Mouse (Mus musculus) liver, postnatal 0 days (tissue): ENCODE measurements around the gene Bace1. TPM values are rescaled to one million over a fixed set of nuclear protein-coding genes. Genes with fewer than 3 reads are reported as not detected.

Experiments
- ATAC-seq: fragments of 200-750 bp; cut with Nextera tagmentation; 2 replicates; pipeline ENCODE4 v1.8.0; 2017; ENCODE audit warnings: mild to moderate bottlenecking, moderate library complexity
- DNase-seq: peaks from one replicate; pipeline ENCODE4 v3.0.0-alpha.2; 2016
- H3K27ac ChIP-seq: fragments of 300-500 bp; sonication (generic); 2 replicates; pipeline ENCODE4 v1.5.1; 2014; ENCODE audit warnings: antibody characterized with exemption, moderate library complexity, mild to moderate bottlenecking, low read depth
- H3K27me3 ChIP-seq: fragments of 300-500 bp; sonication (generic); 2 replicates; pipeline ENCODE4 v1.6.1; 2014; ENCODE audit warnings: low read length, control low read depth, mixed read lengths; ENCODE audit not compliant: insufficient read depth
- H3K36me3 ChIP-seq: fragments of 300-500 bp; sonication (generic); replicated peaks from 2 replicates; pipeline ENCODE4 v1.6.1; 2014; ENCODE audit warnings: mild to moderate bottlenecking, control low read depth, low read length, moderate library complexity, mixed read lengths; ENCODE audit not compliant: insufficient read depth
- H3K4me1 ChIP-seq: fragments of 300-500 bp; sonication (generic); 2 replicates; pipeline ENCODE4 v1.6.1; 2014; ENCODE audit warnings: antibody characterized with exemption, mild to moderate bottlenecking, control low read depth; ENCODE audit not compliant: insufficient read depth
- H3K4me2 ChIP-seq: fragments of 300-500 bp; sonication (generic); 2 replicates; pipeline ENCODE4 v1.6.1; 2014; ENCODE audit warnings: low read depth, mild to moderate bottlenecking, low read length, moderate library complexity, mixed read lengths
- H3K4me3 ChIP-seq: fragments of 300-500 bp; sonication (generic); 2 replicates; pipeline ENCODE4 v1.5.1; 2014; ENCODE audit warnings: low read depth, low read length
- H3K9ac ChIP-seq: fragments of 300-500 bp; sonication (generic); replicated peaks from 2 replicates; pipeline ENCODE4 v1.6.1; 2014; ENCODE audit warnings: mild to moderate bottlenecking, moderate library complexity
- H3K9me3 ChIP-seq: fragments of 300-500 bp; sonication (generic); 2 replicates; pipeline ENCODE4 v1.6.1; 2016; ENCODE audit warnings: mild to moderate bottlenecking, control low read depth, low read length, mixed read lengths
- CTCF ChIP-seq: sonication (generic); IDR thresholded peaks from 2 replicates; pipeline ENCODE4 v1.5.1; 2016; ENCODE audit warnings: antibody characterized with exemption, low read depth
- EP300 ChIP-seq: IDR thresholded peaks from 2 replicates; pipeline ENCODE4 v1.6.1; 2016; ENCODE audit warnings: antibody characterized with exemption, low read depth, mild to moderate bottlenecking
- WGBS: fragments of 180-500 bp; shearing (Covaris S2); extraction: QIAGEN DNeasy Blood & Tissue Kit; methylation state at CpG from one replicate; pipeline ENCODE4 v1.1.7; 2014; ENCODE audit not compliant: insufficient replicate concordance; 5-methylcytosine and 5-hydroxymethylcytosine counted together
- polyA plus RNA-seq: library from polyadenylated mRNA; unstranded; fragments of >200 nt; fragmentation: Nextera tagmentation; extraction: Ambion mirVana; gene quantifications from 2 replicates; pipeline ENCODE4 v1.2.1, GENCODE M21; 2015

Bace1 gene
- polyA plus RNA-seq, 1 experiment from 2014 or later: 10.7 TPM

DNA sequence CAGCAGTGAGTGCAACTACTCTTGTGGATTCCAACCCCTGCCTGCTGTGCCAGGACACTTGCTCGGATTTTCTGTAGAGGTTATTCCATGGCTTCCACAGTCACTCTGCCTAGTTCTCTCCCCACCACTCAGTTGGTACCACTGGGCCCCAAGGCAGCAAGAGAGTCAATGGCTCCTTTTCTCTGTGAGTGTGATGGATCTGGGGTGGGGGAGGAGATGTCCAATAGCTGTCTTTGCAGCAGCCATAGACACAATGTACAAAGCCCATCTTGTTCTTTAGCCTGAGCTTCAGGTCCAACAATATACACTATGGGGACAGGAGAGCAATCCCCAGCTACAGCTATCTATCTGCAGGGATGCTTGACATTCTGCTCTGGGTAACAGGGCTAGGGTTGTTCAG is 15.8 kb downstream of the Bace1 start:
- Histone ChIP-seq H3K4me1 (peaks cover 32% of the 10 kb centered on the region), H3K27me3 (no peaks in the 10 kb centered on the region), H3K9me3 (no peaks in the 10 kb centered on the region), H3K9ac (no peak overlapping the region), H3K36me3 (peaks cover 29% of the 10 kb centered on the region), H3K4me2 (no peak overlapping the region), H3K4me3 (no peak overlapping the region), H3K27ac (no peak overlapping the region)
- DNase-seq: no peak
- ATAC-seq: no peak
- TF ChIP-seq CTCF (no peak), EP300 (no peak)
- 50% methylated on average over 1 of the region's 1 CpGs for WGBS

- 89% methylated on average over 10 of the region's 10 CpGs for WGBS
- H3K4me1 ChIP-seq: no peaks in the 10 kb centered on the region
- TF ChIP-seq CTCF (no peak), EP300 (no peak)
- ATAC-seq (no peak), DNase-seq (no peak)
- H3K4me2 ChIP-seq: no peak overlapping the region
- H3K9ac ChIP-seq: no peak overlapping the region
- no peaks in the 10 kb centered on the region for H3K9me3 ChIP-seq
- H3K27me3 ChIP-seq: no peaks in the 10 kb centered on the region
- no peak overlapping the region for H3K27ac ChIP-seq
- peaks cover 65% of the 10 kb centered on the region for H3K36me3 ChIP-seq
- H3K4me3 ChIP-seq: no peak overlapping the region
Measured at GRCm38 (mm10) chr9:45859364-45859763, 21.0 kb downstream of the Bace1 start.

- WGBS: 86% methylated on average over 7 of the region's 7 CpGs
- Histone ChIP-seq H3K27me3 (no peaks in the 10 kb centered on the region), H3K36me3 (peaks cover 77% of the 10 kb centered on the region)
Measured at GRCm38 (mm10) chr9:45861813-45862212, 23.4 kb downstream of the Bace1 start.

GRCm38 (mm10) chr9:45869181-45869580 is 30.8 kb downstream of the Bace1 start:
- no peak for TF ChIP-seq EP300
- TF ChIP-seq CTCF: no peak
- H3K36me3 ChIP-seq: peaks cover 45% of the 10 kb centered on the region
- ATAC-seq: no peak

More at GRCm38 (mm10) chr9:45861813-45862212, 23.4 kb downstream of the Bace1 start:
- ATAC-seq (no peak), DNase-seq (no peak)
- Histone ChIP-seq H3K27ac (no peak overlapping the region), H3K4me1 (no peaks in the 10 kb centered on the region), H3K9me3 (no peaks in the 10 kb centered on the region), H3K4me2 (no peak overlapping the region), H3K9ac (no peak overlapping the region), H3K4me3 (no peak overlapping the region)
- TF ChIP-seq CTCF (no peak), EP300 (no peak)

DNA sequence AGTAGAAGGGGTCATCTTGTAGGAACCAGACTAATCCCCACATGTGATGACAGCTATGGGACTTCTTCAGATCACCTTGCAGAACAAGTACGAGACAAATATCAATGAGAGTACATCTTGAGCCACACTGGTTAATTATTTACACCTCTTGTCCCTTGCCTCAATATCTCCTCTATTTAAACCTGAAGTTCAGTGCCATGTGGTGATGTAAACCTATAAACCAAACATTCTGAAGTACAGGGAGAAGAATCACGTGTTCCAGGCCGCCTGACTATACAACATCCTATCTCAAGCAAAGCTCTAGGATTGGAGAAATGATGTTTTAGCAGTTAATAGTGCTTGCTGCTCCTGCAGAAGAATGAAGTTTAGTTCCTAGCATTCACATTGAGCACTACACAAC is 31.9 kb downstream of the Bace1 start:
- ATAC-seq (peak; percentile 75), DNase-seq (no peak)
- H3K4me2 ChIP-seq: no peak overlapping the region
- no peak for TF ChIP-seq CTCF
- TF ChIP-seq EP300: no peak
- no peak overlapping the region for H3K27ac ChIP-seq
- no peaks in the 10 kb centered on the region for H3K9me3 ChIP-seq
- peaks cover 44% of the 10 kb centered on the region for H3K36me3 ChIP-seq
- H3K9ac ChIP-seq: no peak overlapping the region
- H3K4me1 ChIP-seq: 0 out of 2 replicates have a peak, but pooled peaks cover 4% of the 10 kb centered on the region
- 60% methylated on average over 3 of the region's 3 CpGs for WGBS
- no peak overlapping the region for H3K4me3 ChIP-seq
- H3K27me3 ChIP-seq: no peaks in the 10 kb centered on the region

More at GRCm38 (mm10) chr9:45869181-45869580, 30.8 kb downstream of the Bace1 start:
- no peak overlapping the region for H3K9ac ChIP-seq
- no peak for DNase-seq
- no peak overlapping the region for H3K4me3 ChIP-seq
- H3K4me2 ChIP-seq: no peak overlapping the region
- H3K27ac ChIP-seq: peak overlapping the region; percentile 3; the same call in 1 of the 2 replicates
- 84% methylated on average over 3 of the region's 3 CpGs for WGBS
- no peaks in the 10 kb centered on the region for H3K9me3 ChIP-seq
- 0 out of 2 replicates have a peak, but pooled peaks cover 4% of the 10 kb centered on the region for H3K4me1 ChIP-seq
- H3K27me3 ChIP-seq: no peaks in the 10 kb centered on the region

DNA sequence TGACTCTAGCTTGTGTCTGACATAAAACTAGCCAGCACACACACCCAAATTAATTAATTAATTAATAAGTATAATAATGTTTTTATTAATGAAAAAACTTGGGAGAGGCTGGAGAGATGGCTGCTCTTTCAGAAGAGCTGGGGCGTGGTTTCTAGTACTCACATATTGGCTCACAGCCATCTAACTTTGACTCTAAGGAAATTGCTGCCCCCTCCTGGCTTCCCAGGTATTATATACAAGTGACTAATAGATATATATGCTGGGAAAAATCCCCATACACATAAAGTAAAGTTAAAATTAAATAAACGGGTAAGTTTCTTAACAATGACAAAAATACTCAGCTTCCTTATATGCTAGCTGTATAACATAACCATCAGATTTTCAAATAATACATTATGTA is 39.5 kb downstream of the Bace1 start:
- no peak for ATAC-seq
- 67% methylated on average over 2 of the region's 2 CpGs for WGBS
- Histone ChIP-seq H3K36me3 (peaks cover 42% of the 10 kb centered on the region), H3K4me2 (no peak overlapping the region), H3K9me3 (no peaks in the 10 kb centered on the region), H3K4me3 (no peak overlapping the region), H3K4me1 (no peaks in the 10 kb centered on the region), H3K9ac (no peak overlapping the region), H3K27me3 (no peaks in the 10 kb centered on the region), H3K27ac (no peak overlapping the region)
- TF ChIP-seq EP300: no peak
- peak; percentile 48 for TF ChIP-seq CTCF
- peak; percentile 42 for DNase-seq

GRCm38 (mm10) chr9:45893681-45894080 is 55.3 kb downstream of the Bace1 start:
- TF ChIP-seq CTCF (no peak), EP300 (no peak)
- H3K27ac ChIP-seq: no peak overlapping the region
- H3K9me3 ChIP-seq: no peaks in the 10 kb centered on the region
- no peak overlapping the region for H3K4me2 ChIP-seq
- ATAC-seq (no peak), DNase-seq (no peak)
- H3K4me1 ChIP-seq: no peaks in the 10 kb centered on the region
- H3K27me3 ChIP-seq: no peaks in the 10 kb centered on the region
- H3K36me3 ChIP-seq: peaks cover 66% of the 10 kb centered on the region
- H3K4me3 ChIP-seq: no peak overlapping the region
- H3K9ac ChIP-seq: no peak overlapping the region
